Mouse (Mus musculus): Measurements from ENCODE around the gene Zbtb34. TPM values are rescaled to one million over a fixed set of nuclear protein-coding genes. Genes with fewer than 3 reads are reported as not detected.
A peak's percentile ranks its signal among the peaks of the same experiment; 100 is the strongest.

Zbtb34 gene
- polyA plus RNA-seq, 1 experiment from 2014 or later = 9.2 TPM

DNA sequence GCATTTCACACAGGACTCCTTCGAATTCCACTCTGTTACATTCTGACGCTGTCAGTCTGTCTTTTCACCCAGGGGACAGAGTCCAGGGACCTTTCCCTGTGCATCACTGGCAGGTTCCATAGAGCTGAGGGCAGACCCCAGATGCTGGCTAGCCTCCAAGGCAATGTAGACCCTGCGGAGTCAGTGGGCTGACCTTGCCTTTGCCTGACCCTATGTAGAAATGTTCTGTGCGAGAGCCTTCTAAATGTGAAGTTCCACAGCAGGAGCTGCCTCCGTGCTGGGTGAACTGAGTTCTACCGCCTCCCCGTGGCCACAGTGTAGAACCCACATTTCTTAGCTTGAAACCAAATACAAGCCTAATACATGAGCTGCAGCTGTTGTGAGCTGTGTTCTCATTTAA lies 28.9 kb downstream of the Zbtb34 start:
- no peak overlapping the region for H3K4me3 ChIP-seq (replicated peaks; ENCODE audit: low read depth, low read length)
- no peak; the same call in 1 of the 2 replicates for ATAC-seq (ENCODE audit: low FRiP score, low TSS enrichment)
- 32% methylated on average over 7 of the region's 7 CpGs for WGBS

GRCm38 (mm10) chr2:33401217-33401616 lies 29.9 kb downstream of the Zbtb34 start:
- no peak overlapping the region for H3K4me3 ChIP-seq (replicated peaks; ENCODE audit: low read depth, low read length)
- peaks cover under 1% of the 10 kb centered on the region; the same call in 1 of the 2 replicates for H3K36me3 ChIP-seq (ENCODE audit: control insufficient read depth, insufficient read depth, low read length)
- no peak for ATAC-seq (ENCODE audit: low FRiP score, low TSS enrichment)
- H3K9me3 ChIP-seq (ENCODE audit: control insufficient read depth, low read length) = no peaks in the 10 kb centered on the region
- peak; percentile 53 for DNase-seq
- no peaks in the 10 kb centered on the region for H3K27me3 ChIP-seq (ENCODE audit: control insufficient read depth, insufficient read depth, low read length)
- H3K9ac ChIP-seq (replicated peaks; ENCODE audit: low read length) = no peak overlapping the region
- no peak overlapping the region for H3K27ac ChIP-seq (replicated peaks; ENCODE audit: low read depth, low read length)
- no peaks in the 10 kb centered on the region for H3K4me1 ChIP-seq (ENCODE audit: control insufficient read depth, insufficient read depth, low read length)
- WGBS = 31% methylated on average over 3 of the region's 3 CpGs
- H3K4me2 ChIP-seq (ENCODE audit: low read length) = no peak overlapping the region

More for the DNA sequence above, 28.9 kb downstream of the Zbtb34 start:
- Histone ChIP-seq H3K9me3 (ENCODE audit: control insufficient read depth, low read length) (no peaks in the 10 kb centered on the region), H3K36me3 (ENCODE audit: control insufficient read depth, insufficient read depth, low read length) (peaks cover 4% of the 10 kb centered on the region; the same call in 1 of the 2 replicates), H3K27me3 (ENCODE audit: control insufficient read depth, insufficient read depth, low read length) (no peaks in the 10 kb centered on the region), H3K27ac (replicated peaks; ENCODE audit: low read depth, low read length) (no peak overlapping the region), H3K4me1 (ENCODE audit: control insufficient read depth, insufficient read depth, low read length) (no peaks in the 10 kb centered on the region), H3K4me2 (ENCODE audit: low read length) (no peak overlapping the region), H3K9ac (replicated peaks; ENCODE audit: low read length) (no peak overlapping the region)
- peak; percentile 83 for DNase-seq

DNA sequence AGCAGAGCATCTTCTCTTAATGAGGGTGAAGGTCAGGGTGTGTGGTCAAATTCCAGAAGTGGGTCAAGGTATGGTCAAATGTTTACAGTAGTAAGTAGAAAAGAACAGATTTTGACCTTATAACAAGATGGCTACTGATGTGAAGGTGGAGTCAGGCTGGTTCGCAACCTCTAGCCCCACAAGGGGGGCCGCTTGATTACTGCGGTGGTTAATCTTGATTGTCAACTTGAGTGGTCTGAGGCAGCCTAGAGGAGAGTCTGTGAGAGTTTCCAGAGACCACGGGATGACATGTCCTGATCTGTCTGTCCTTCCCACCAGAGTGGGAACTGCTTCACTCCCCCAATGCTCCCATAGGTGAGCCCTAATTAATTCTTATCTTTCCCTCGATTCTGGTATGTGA lies 30.6 kb downstream of the Zbtb34 start:
- DNase-seq (no peak), ATAC-seq (ENCODE audit: low FRiP score, low TSS enrichment) (no peak)
- H3K4me2 ChIP-seq (ENCODE audit: low read length) = no peak overlapping the region
- no peaks in the 10 kb centered on the region for H3K27me3 ChIP-seq (ENCODE audit: control insufficient read depth, insufficient read depth, low read length)
- H3K9ac ChIP-seq (replicated peaks; ENCODE audit: low read length) = no peak overlapping the region
- 87% methylated on average over 5 of the region's 5 CpGs for WGBS
- no peaks in the 10 kb centered on the region for H3K36me3 ChIP-seq (ENCODE audit: control insufficient read depth, insufficient read depth, low read length)
- no peaks in the 10 kb centered on the region for H3K9me3 ChIP-seq (ENCODE audit: control insufficient read depth, low read length)
- H3K4me3 ChIP-seq (replicated peaks; ENCODE audit: low read depth, low read length) = no peak overlapping the region
- no peaks in the 10 kb centered on the region for H3K4me1 ChIP-seq (ENCODE audit: control insufficient read depth, insufficient read depth, low read length)
- H3K27ac ChIP-seq (replicated peaks; ENCODE audit: low read depth, low read length) = no peak overlapping the region

DNA sequence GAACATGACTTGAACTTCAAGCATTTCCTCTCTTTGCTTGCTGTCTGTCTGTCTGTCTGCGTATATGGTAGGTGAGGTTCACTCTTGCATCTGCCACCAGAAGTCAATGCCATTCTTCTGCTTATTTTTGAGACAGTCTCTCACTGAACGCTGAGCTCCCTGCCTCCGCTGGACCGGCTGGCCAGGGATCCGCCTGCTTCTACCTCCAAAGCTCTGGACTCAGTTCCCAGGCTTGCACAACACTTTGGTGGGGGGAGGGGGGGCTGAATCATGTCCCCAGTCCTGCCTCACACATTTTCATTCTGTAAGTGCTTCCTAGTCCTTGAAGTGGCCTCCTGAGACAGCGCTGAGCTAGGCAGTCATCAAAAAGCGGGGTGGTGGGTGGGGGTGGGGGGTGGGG lies 32.0 kb downstream of the Zbtb34 start:
- Histone ChIP-seq H3K27ac (replicated peaks; ENCODE audit: low read depth, low read length) (no peak overlapping the region), H3K4me1 (ENCODE audit: control insufficient read depth, insufficient read depth, low read length) (no peaks in the 10 kb centered on the region; the same call in 1 of the 2 replicates), H3K36me3 (ENCODE audit: control insufficient read depth, insufficient read depth, low read length) (no peaks in the 10 kb centered on the region), H3K9me3 (ENCODE audit: control insufficient read depth, low read length) (no peaks in the 10 kb centered on the region), H3K4me2 (ENCODE audit: low read length) (no peak overlapping the region), H3K9ac (replicated peaks; ENCODE audit: low read length) (no peak overlapping the region), H3K27me3 (ENCODE audit: control insufficient read depth, insufficient read depth, low read length) (no peaks in the 10 kb centered on the region), H3K4me3 (replicated peaks; ENCODE audit: low read depth, low read length) (no peak overlapping the region)
- DNase-seq (no peak), ATAC-seq (ENCODE audit: low FRiP score, low TSS enrichment) (no peak)
- WGBS = 83% methylated on average over 7 of the region's 7 CpGs

- no peaks in the 10 kb centered on the region for H3K27me3 ChIP-seq (ENCODE audit: control insufficient read depth, insufficient read depth, low read length)
- no peak overlapping the region for H3K9ac ChIP-seq (replicated peaks; ENCODE audit: low read length)
- H3K9me3 ChIP-seq (ENCODE audit: control insufficient read depth, low read length) = no peaks in the 10 kb centered on the region
- H3K36me3 ChIP-seq (ENCODE audit: control insufficient read depth, insufficient read depth, low read length) = no peaks in the 10 kb centered on the region
- ATAC-seq (ENCODE audit: low FRiP score, low TSS enrichment) (no peak), DNase-seq (no peak)
- H3K4me1 ChIP-seq (ENCODE audit: control insufficient read depth, insufficient read depth, low read length) = peaks cover 5% of the 10 kb centered on the region; the same call in 1 of the 2 replicates
- H3K4me2 ChIP-seq (ENCODE audit: low read length) = no peak overlapping the region
- WGBS = 79% methylated on average over 4 of the region's 4 CpGs
- H3K27ac ChIP-seq (replicated peaks; ENCODE audit: low read depth, low read length) = no peak overlapping the region
- no peak overlapping the region for H3K4me3 ChIP-seq (replicated peaks; ENCODE audit: low read depth, low read length)
These were observed 34.1 kb downstream of the Zbtb34 start for GRCm38 (mm10) chr2:33397036-33397435.

DNA sequence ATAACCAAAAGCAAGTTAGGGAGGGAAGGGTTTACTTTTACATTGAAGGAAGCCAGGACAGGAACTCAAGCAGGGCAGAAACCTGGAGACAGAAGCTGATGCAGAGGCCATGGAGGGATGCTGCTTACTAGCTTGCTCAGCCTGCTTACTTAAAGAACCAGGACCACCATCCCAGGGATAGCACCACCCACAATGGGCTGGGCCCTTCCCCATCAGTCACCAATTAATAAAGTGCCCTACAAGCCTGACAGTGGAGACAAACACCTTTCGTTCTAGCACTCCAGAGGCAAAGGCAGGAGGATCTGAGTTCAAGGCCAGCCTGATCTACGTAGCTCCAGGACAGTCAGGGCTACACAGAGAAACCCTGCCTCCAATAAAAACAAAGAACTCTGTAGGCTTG lies 36.1 kb downstream of the Zbtb34 start:
- Histone ChIP-seq H3K36me3 (ENCODE audit: control insufficient read depth, insufficient read depth, low read length) (no peaks in the 10 kb centered on the region), H3K9me3 (ENCODE audit: control insufficient read depth, low read length) (no peaks in the 10 kb centered on the region), H3K9ac (replicated peaks; ENCODE audit: low read length) (no peak overlapping the region), H3K4me2 (ENCODE audit: low read length) (no peak overlapping the region), H3K4me3 (replicated peaks; ENCODE audit: low read depth, low read length) (no peak overlapping the region), H3K27ac (replicated peaks; ENCODE audit: low read depth, low read length) (no peak overlapping the region), H3K27me3 (ENCODE audit: control insufficient read depth, insufficient read depth, low read length) (no peaks in the 10 kb centered on the region), H3K4me1 (ENCODE audit: control insufficient read depth, insufficient read depth, low read length) (peaks cover 5% of the 10 kb centered on the region; the same call in 1 of the 2 replicates)
- no peak for ATAC-seq (ENCODE audit: low FRiP score, low TSS enrichment)
- WGBS = 93% methylated on average over 2 of the region's 2 CpGs
- no peak for DNase-seq

- H3K9me3 ChIP-seq (ENCODE audit: control insufficient read depth, low read length) = no peaks in the 10 kb centered on the region
- no peaks in the 10 kb centered on the region for H3K36me3 ChIP-seq (ENCODE audit: control insufficient read depth, insufficient read depth, low read length)
- ATAC-seq (ENCODE audit: low FRiP score, low TSS enrichment) = peak; percentile 50; the same call in 1 of the 2 replicates
- H3K4me1 ChIP-seq (ENCODE audit: control insufficient read depth, insufficient read depth, low read length) = peaks cover 5% of the 10 kb centered on the region; the same call in 1 of the 2 replicates
- no peaks in the 10 kb centered on the region for H3K27me3 ChIP-seq (ENCODE audit: control insufficient read depth, insufficient read depth, low read length)
- no peak overlapping the region for H3K9ac ChIP-seq (replicated peaks; ENCODE audit: low read length)
- peak; percentile 81 for DNase-seq
- peak overlapping the region; percentile 37; the same call in 1 of the 2 replicates for H3K27ac ChIP-seq (replicated peaks; ENCODE audit: low read depth, low read length)
- H3K4me3 ChIP-seq (replicated peaks; ENCODE audit: low read depth, low read length) = no peak overlapping the region
- H3K4me2 ChIP-seq (ENCODE audit: low read length) = no peak overlapping the region
- 57% methylated on average over 11 of the region's 11 CpGs for WGBS
These were observed 37.0 kb downstream of the Zbtb34 start for GRCm38 (mm10) chr2:33393951-33394635.

DNA sequence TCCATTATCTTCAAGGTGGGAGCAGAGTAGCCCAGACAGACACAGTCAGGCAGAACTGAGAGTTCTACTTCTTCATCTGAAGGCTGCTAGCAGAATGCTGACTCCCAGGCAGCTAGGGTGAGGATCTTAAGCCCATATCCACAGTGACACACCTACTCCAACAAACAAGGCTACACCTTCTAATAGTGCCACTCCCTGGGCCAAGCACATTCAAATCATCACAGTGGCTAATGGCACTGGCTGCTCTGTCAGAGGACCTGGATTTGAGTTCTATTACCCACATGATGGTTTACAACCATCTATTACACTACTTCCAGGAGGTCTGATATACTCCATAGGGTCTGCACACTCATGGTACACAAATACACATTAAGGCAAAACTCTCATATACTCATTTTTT lies 38.1 kb downstream of the Zbtb34 start:
- Histone ChIP-seq H3K9me3 (ENCODE audit: control insufficient read depth, low read length) (no peaks in the 10 kb centered on the region), H3K4me1 (ENCODE audit: control insufficient read depth, insufficient read depth, low read length) (peaks cover 5% of the 10 kb centered on the region; the same call in 1 of the 2 replicates), H3K4me2 (ENCODE audit: low read length) (no peak overlapping the region), H3K4me3 (replicated peaks; ENCODE audit: low read depth, low read length) (no peak overlapping the region), H3K27me3 (ENCODE audit: control insufficient read depth, insufficient read depth, low read length) (no peaks in the 10 kb centered on the region), H3K36me3 (ENCODE audit: control insufficient read depth, insufficient read depth, low read length) (no peaks in the 10 kb centered on the region), H3K27ac (replicated peaks; ENCODE audit: low read depth, low read length) (no peak overlapping the region), H3K9ac (replicated peaks; ENCODE audit: low read length) (no peak overlapping the region)
- no peak for DNase-seq
- ATAC-seq (ENCODE audit: low FRiP score, low TSS enrichment) = no peak

Data from midbrain, embryonic 14.5 days (tissue).